Mouse (Mus musculus) layer of hippocampus, postnatal 25 days (tissue): ENCODE results near the gene Stk11ip. TPM values are rescaled to one million over a fixed set of nuclear protein-coding genes. Genes with fewer than 3 reads are reported as not detected.

Source experiments
- DNase-seq, 2 experiments: peaks; one replicate each; pipeline ENCODE4 v3.0.0; 2022; ENCODE audit warnings: mixed read lengths in 2 of 2, low spot score in 1 of 2; ENCODE audit errors: extremely low spot score in 1 of 2
- total RNA-seq, 2 experiments: library from RNA; stranded (reverse); gene quantifications; 2 replicates each; pipeline ENCODE4 v1.2.3; 2021

Stk11ip gene
- total RNA-seq, 2 experiments from 2014 or later = 20.6 to 25.5 TPM

DNA sequence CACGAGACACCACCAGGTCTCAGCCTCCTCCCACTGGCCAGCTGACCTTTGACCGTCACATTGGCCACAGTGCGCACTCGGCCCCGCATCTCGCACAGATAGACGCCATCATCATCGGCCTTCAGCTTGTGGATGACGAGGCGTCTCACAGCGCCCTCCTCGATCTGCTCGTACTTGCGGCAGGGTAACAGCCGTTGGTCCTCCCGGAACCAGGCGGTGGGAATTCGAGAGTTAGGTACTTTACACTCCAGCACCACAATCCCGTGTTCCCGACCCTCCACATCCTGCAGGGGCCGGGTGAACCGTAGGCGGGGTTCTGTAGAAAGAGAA is 17.7 kb upstream of the Stk11ip start:
- no peak for DNase-seq

DNA sequence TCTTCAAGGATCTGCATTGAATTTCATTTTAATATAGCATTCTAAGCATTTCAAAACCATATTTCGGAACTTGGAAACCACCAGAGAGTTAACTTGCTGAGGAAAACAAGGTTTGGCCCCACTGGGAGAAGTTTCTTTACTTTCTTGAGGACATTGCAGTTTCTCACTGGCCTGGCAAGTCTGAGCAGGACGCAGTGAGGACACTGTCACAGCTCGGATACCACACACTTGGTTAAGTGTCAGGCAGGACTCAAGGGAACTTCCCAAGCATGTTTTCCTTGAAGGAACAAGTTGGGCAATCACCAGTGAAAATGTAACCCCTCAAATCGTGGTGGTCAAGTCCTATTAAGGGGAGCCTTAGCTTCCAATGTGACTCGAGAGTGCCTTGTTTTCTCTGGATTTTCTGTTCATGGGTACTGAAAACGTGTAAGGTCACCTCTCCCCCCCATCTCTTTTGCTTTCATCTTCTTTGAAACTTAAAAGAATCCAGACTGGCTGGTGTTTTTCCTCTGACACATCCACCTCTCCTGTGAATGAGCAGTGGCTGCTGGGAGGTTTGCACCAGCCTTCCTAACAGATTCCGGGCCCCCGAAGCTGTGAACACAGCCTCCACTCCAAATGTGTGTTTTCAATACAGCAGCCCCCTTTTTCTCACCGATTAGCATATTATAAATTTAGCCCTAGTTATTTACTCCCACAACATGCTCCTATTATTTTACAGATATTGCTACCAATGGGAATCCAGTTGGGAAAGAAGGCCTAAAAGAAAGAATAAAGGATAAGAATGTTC is 16.9 kb upstream of the Stk11ip start:
- DNase-seq = no peak

- DNase-seq = peak; percentile 61 to 71
These were observed 16.0 kb upstream of the Stk11ip start for GRCm38 (mm10) chr1:75505159-75505955.

DNA sequence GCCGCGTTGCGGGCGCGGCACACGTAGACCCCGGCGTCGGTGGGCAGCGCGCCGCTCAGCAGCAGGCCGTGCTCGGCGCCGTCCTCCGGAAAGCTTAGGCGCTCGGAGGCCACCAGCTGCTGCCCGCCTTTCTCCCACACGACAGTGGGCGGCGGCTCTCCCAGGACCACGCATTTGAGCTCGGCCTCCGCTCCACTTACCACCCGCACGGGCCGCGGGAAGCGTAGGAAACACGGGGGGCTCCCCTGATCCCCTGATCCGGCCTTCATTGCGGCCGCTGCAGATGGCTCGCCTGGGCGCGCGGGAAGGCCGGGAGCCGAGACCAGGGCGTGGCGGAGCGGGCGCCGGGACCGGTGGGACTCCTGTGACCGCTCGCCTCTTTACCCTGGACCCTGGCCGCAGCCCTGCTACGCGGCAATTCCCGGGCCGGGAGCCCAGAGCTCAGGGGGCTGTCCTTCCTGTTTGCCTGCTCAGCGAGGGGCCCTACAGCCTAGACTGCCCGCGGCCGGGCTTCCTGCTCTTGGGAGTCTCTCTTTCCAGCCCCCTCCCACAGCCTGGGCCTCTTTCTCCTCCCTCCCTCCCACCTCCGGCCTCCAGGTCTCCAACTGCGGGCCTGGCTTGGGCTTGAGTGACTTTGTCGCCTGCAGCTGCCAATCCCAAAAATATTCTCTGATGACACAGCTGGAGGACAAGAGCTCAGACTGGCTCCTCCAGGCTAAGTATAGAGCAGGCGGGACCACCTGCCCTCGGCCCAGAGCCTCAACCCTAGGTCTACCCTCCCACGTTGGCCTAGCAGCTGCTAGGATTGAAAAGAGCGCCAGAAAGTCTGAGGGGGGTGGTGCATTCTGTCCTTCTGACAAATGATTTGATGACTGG is 15.1 kb upstream of the Stk11ip start, which contains the start of gene Obsl1:
Gene Obsl1 (minus strand): TSS at position 497 of the 876 bp plus-strand sequence.
- no peak for DNase-seq

DNA sequence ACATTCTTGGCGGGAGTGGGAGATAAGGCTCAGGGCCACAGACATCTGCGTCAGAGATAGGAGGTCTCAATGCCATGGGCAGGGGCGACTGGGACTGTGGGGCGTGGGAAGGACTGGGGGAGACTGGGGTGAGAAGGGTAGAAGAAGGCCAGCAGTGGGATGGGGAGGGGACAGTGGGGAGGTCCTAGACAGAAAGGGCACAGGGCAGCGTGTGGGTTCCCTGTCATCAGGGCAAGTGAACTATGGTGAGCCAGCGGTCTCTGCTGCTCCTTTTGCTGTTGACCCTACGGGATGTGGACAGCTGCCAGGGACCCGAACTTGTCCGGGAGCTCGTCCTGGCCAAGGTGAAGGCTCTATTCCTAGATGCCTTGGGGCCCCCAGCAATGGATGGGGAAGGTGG is 14.3 kb upstream of the Stk11ip start, which contains the start of gene Inha:
Gene Inha (plus strand): TSS at position 72 of the 400 bp plus-strand sequence.
- no peak for DNase-seq

GRCm38 (mm10) chr1:75509586-75509985 is 11.7 kb upstream of the Stk11ip start:
- DNase-seq = no peak

GRCm38 (mm10) chr1:75510154-75510553 is 11.2 kb upstream of the Stk11ip start:
- no peak for DNase-seq

DNA sequence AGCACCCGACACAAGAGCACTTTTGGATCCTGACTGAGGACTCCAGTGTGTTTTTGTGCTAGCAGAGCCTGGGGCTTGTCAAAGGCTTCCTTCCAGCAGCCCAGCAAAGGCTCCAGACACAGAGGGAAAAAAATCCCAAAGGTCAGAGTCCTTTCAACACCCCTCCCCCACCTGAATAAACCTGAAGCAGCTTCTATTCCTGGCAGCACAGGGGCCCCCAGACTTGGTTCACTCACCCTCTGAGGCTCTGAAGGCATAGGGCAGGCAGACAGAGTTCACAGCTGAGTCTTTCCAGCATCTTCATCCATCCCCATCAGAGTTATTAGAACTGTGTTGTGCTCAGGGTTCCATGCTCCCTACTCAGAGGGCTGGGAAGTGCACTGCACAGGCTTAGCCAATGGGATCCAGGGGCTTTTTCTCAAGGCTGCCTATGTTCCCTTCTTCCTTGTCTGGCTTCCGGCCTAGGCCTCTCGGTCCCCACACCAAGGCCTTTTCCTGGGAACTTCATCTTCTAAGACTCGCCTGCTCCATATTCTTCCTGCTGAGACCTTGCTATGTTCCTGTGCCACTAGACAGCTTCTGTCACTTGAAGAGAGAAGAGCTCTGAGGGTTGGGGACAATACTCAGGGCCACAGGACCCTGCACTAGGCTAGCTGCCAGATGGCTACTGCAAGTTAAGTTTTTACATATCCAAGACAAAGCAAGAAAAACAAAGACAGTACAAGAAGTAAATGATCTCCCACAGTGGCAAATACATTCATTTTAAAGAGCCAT is 9.7 kb upstream of the Stk11ip start:
- DNase-seq = no peak

DNA sequence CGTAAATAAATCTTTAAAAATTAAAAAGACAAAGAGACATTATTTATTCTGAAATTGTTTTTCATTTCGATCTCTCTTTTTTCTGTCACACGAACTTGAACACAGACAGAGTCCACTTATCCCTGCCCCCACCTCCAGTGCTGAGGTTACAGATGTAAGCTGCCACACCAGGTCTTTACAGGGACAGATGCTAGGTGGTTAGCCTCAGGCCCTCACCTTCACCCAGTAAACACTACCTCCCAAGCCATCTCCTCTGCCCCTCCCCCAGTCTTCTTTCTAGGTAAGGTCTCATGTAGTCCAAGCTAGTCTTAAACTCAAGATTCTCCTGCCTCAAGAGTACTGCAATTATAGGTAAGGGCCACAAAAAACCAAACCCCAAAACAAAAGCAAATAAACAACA is 8.8 kb upstream of the Stk11ip start:
- DNase-seq = no peak

GRCm38 (mm10) chr1:75516703-75517380 is 4.5 kb upstream of the Stk11ip start:
- DNase-seq = no peak

DNA sequence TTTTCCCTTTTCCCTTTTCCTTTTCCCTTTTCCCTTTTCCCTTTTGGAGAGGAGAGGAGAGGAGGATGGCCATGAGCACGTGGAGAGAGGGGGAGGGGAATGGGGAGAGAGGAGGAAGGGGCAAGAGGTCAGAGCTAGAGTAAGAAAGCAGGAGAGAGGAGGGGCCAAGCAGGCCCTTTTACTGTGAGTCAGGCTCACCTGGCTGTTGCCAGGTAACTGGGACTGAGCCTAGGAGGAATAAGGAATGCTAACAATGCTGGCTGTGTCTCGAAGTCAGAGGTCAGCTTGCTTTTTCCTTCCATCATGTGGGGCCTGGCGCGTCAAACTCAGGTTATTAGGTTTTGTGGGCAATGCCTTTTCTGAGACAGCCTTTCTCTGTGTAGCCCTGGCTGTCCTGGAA is 3.3 kb upstream of the Stk11ip start:
- no peak for DNase-seq

- DNase-seq = no peak
These were observed 2.9 kb upstream of the Stk11ip start for GRCm38 (mm10) chr1:75518427-75518826.

GRCm38 (mm10) chr1:75519576-75519975 is 1.8 kb upstream of the Stk11ip start:
- no peak for DNase-seq

- DNase-seq = no peak
These were observed 3.4 kb downstream of the Stk11ip start for GRCm38 (mm10) chr1:75524679-75525078.

GRCm38 (mm10) chr1:75530546-75530945 is 9.2 kb downstream of the Stk11ip start:
- no peak for DNase-seq

GRCm38 (mm10) chr1:75532280-75533172 is 11.2 kb downstream of the Stk11ip start:
- no peak for DNase-seq

- DNase-seq = no peak
These were observed 12.3 kb downstream of the Stk11ip start for GRCm38 (mm10) chr1:75533325-75534252.
